Mouse (Mus musculus) lung, adult 18-20 months (tissue): ENCODE data around the gene Dytn.

Experiments used
- DNase-seq, 2 experiments: peaks; one replicate each; pipeline ENCODE4 v3.0.0; 2022; ENCODE audit warnings: mixed read lengths in 2 of 2

Gene Dytn

GRCm38 (mm10) chr1:63576803-63577202 lies 109.9 kb downstream of the Dytn start:
- no peak for DNase-seq

- DNase-seq = no peak
Observed at GRCm38 (mm10) chr1:63573864-63574611, 112.7 kb downstream of the Dytn start.

- no peak for DNase-seq
Observed at GRCm38 (mm10) chr1:63573432-63573831, 113.3 kb downstream of the Dytn start.
